Mouse (Mus musculus) CH12.LX (cell line): Measurements from ENCODE around the gene Trim80. TPM values are rescaled to one million over a fixed set of nuclear protein-coding genes. Genes with fewer than 3 reads are reported as not detected.

ENCODE experiments used
- DNase-seq: peaks from one replicate; pipeline ENCODE4 v3.0.0-alpha.2; 2013; ENCODE audit errors: extremely low read depth
- H3K27ac ChIP-seq: 2 replicates; pipeline ENCODE4 v1.5.1; 2012; ENCODE audit warnings: low read depth, mild to moderate bottlenecking, control low read depth, moderate library complexity; ENCODE audit not compliant: insufficient read depth
- H3K27me3 ChIP-seq: replicated peaks from 2 replicates; pipeline ENCODE3; 2012; ENCODE audit warnings: inconsistent platforms
- H3K36me3 ChIP-seq, 2 experiments: replicated peaks in 1 of 2; 2 replicates each; pipeline versions ENCODE3 to v1.6.1; 2012; ENCODE audit warnings: inconsistent platforms in 1 of 2, low read length in 1 of 2, mild to moderate bottlenecking in 1 of 2, mixed read lengths in 1 of 2, moderate library complexity in 1 of 2; ENCODE audit not compliant: control insufficient read depth in 1 of 2, insufficient read depth in 1 of 2
- H3K4me1 ChIP-seq, 2 experiments: 2 replicates each; pipeline ENCODE4 v1.6.1; 2012; ENCODE audit warnings: inconsistent platforms in 1 of 2, moderate library complexity in 1 of 2; ENCODE audit not compliant: insufficient read depth in 2 of 2, control insufficient read depth in 1 of 2
- H3K4me2 ChIP-seq: 2 replicates; pipeline ENCODE4 v1.6.1; 2012; ENCODE audit warnings: low read depth, mild to moderate bottlenecking, control low read depth; ENCODE audit not compliant: poor library complexity, insufficient read depth, severe bottlenecking
- H3K4me3 ChIP-seq, 3 experiments: fragments of 150-350 bp in 1 of 3; sonication (generic) in 1 of 3; replicated peaks in 1 of 3; 2 replicates each; pipeline versions ENCODE3 to v1.5.1; 2011 to 2012; ENCODE audit warnings: low read depth in 2 of 3, low read length in 2 of 3, mild to moderate bottlenecking in 2 of 3, moderate library complexity in 2 of 3, control low read depth in 1 of 3, improper control_type of control experiment in 1 of 3, inconsistent platforms in 1 of 3, mixed read lengths in 1 of 3; ENCODE audit not compliant: poor library complexity in 1 of 3
- H3K79me2 ChIP-seq: replicated peaks from 2 replicates; pipeline ENCODE4 v1.6.1; 2012; ENCODE audit warnings: mild to moderate bottlenecking, moderate library complexity; ENCODE audit not compliant: control insufficient read depth, poor library complexity, insufficient read depth, severe bottlenecking; ENCODE audit errors: extremely low read depth
- H3K9ac ChIP-seq: 2 replicates; pipeline ENCODE4 v1.6.1; 2012; ENCODE audit warnings: low read depth, mild to moderate bottlenecking, control low read depth, moderate library complexity; ENCODE audit not compliant: insufficient read depth
- H3K9me3 ChIP-seq: replicated peaks from 2 replicates; pipeline ENCODE3; 2012; ENCODE audit warnings: low read length, inconsistent platforms, mixed read lengths
- BHLHE40 ChIP-seq: IDR thresholded peaks from 2 replicates; pipeline ENCODE4 v1.6.1; 2011; ENCODE audit warnings: mild to moderate bottlenecking, low read depth, low read length, improper control_type of control experiment
- CHD2 ChIP-seq: IDR thresholded peaks from 2 replicates; pipeline ENCODE4 v1.6.1; 2011; ENCODE audit warnings: low read length, improper control_type of control experiment
- CTCF ChIP-seq, 2 experiments: IDR thresholded peaks in 1 of 2; conservative IDR thresholded peaks in 1 of 2; 2 replicates each; pipeline ENCODE4 v1.5.1; 2011 to 2012; ENCODE audit warnings: low read depth in 2 of 2, low read length in 2 of 2, improper control_type of control experiment in 1 of 2, inconsistent platforms in 1 of 2, mild to moderate bottlenecking in 1 of 2, moderate library complexity in 1 of 2
- ELF1 ChIP-seq: IDR thresholded peaks from 2 replicates; pipeline ENCODE4 v1.6.1; 2014; ENCODE audit warnings: low read depth, mild to moderate bottlenecking, inconsistent platforms, low read length, improper control_type of control experiment
- ETS1 ChIP-seq: conservative IDR thresholded peaks from 2 replicates; pipeline ENCODE4 v1.6.1; 2012; ENCODE audit warnings: low read depth, mild to moderate bottlenecking, inconsistent platforms, low read length, improper control_type of control experiment, moderate library complexity
- JUN ChIP-seq: IDR thresholded peaks from 2 replicates; pipeline ENCODE4 v1.6.1; 2011; ENCODE audit warnings: low read depth, mild to moderate bottlenecking, low read length, improper control_type of control experiment, moderate library complexity; ENCODE audit not compliant: insufficient read depth
- JUND ChIP-seq: conservative IDR thresholded peaks from 2 replicates; pipeline ENCODE4 v1.6.1; 2011; ENCODE audit warnings: low read depth, low read length, improper control_type of control experiment
- KAT2A ChIP-seq: IDR thresholded peaks from 2 replicates; pipeline ENCODE4 v1.6.1; 2012; ENCODE audit warnings: low read length, improper control_type of control experiment, inconsistent platforms; ENCODE audit not compliant: insufficient replicate concordance
- MAFK ChIP-seq: IDR thresholded peaks from 2 replicates; pipeline ENCODE4 v1.6.1; 2011; ENCODE audit warnings: low read length, improper control_type of control experiment; ENCODE audit not compliant: insufficient replicate concordance
- MYC ChIP-seq: IDR thresholded peaks from 2 replicates; pipeline ENCODE4 v1.6.1; 2011; ENCODE audit warnings: low read depth, mild to moderate bottlenecking, improper control_type of control experiment, low read length
- POLR2AphosphoS2 ChIP-seq: IDR thresholded peaks from 2 replicates; pipeline ENCODE4 v1.6.1; 2011; ENCODE audit warnings: low read depth, low read length, improper control_type of control experiment
- RAD21 ChIP-seq: IDR thresholded peaks from 2 replicates; pipeline ENCODE4 v1.6.1; 2011; ENCODE audit warnings: low read depth, mild to moderate bottlenecking, low read length, improper control_type of control experiment, moderate library complexity
- RCOR1 ChIP-seq: conservative IDR thresholded peaks from 2 replicates; pipeline ENCODE4 v1.6.1; 2012; ENCODE audit warnings: low read depth, mild to moderate bottlenecking, inconsistent platforms, low read length, improper control_type of control experiment
- SMC3 ChIP-seq: IDR thresholded peaks from 2 replicates; pipeline ENCODE4 v1.6.1; 2011; ENCODE audit warnings: low read depth, low read length, improper control_type of control experiment
- TBP ChIP-seq: conservative IDR thresholded peaks from 2 replicates; pipeline ENCODE4 v1.6.1; 2011; ENCODE audit warnings: low read depth, low read length, improper control_type of control experiment
- USF2 ChIP-seq: conservative IDR thresholded peaks from 2 replicates; pipeline ENCODE4 v1.6.1; 2011; ENCODE audit warnings: low read depth, low read length, improper control_type of control experiment
- ZC3H11A ChIP-seq: IDR thresholded peaks from 2 replicates; pipeline ENCODE4 v1.6.1; 2012; ENCODE audit warnings: low read depth, mild to moderate bottlenecking, inconsistent platforms, low read length, improper control_type of control experiment
- ZKSCAN1 ChIP-seq: IDR thresholded peaks from 2 replicates; pipeline ENCODE4 v1.6.1; 2012; ENCODE audit warnings: low read depth, inconsistent platforms, low read length, improper control_type of control experiment, borderline replicate concordance
- dilution Hi-C: fragments of 300-500 bp; cut with MboI; formaldehyde crosslinking; loops from 2 replicates; pipeline ENCODE4 v1.14.3; 2020; ENCODE audit warnings: low sequenced_read_pairs; ENCODE audit not compliant: extremely low pct_unique_long_range_greater_than_20kb, extremely low pct_ligation_motif_present
- in situ Hi-C: fragments of 300-500 bp; cut with MboI; formaldehyde crosslinking; loops from 3 replicates; pipeline ENCODE4 v1.14.3; 2019; ENCODE audit warnings: low sequenced_read_pairs, low pct_ligation_motif_present, low pct_unique_long_range_greater_than_20kb, mixed read lengths
- polyA plus RNA-seq: library from polyadenylated mRNA; unstranded; fragments of >175 nt; gene quantifications from 2 replicates; pipeline ENCODE4 v1.2.1, GENCODE M21; 2012; ENCODE audit warnings: low read depth; ENCODE audit not compliant: insufficient read length
- total RNA-seq, 2 experiments: library from RNA; depleted of rRNA; stranded (reverse); fragments of 300-350 nt in 1 of 2; fragments of >200 nt in 1 of 2; gene quantifications; 2 replicates each; pipeline ENCODE4 v1.2.3; 2012 to 2014

The Trim80 gene
- total and polyA plus RNA-seq, 3 experiments, result not detected

DNA sequence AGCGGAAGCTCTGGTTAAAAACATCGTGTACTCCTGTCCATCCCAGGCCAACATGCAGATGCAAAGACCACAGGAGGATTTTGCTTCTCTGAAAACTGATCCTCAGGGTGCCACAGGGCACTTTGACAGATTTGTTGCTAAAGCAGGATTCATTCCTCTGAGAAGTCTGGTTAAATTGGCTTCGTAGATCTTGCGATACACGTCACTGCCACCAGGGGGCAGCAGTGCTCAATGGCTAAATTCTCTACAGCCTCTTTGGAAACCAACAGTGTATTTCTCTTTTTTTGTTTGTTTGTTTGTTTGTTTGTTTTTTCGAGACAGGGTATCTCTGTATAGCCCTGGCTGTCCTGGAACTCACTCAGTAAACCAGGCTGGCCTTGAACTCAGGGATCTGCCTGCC is 43.4 kb downstream of the Trim80 start:
- Histone ChIP-seq H3K79me2 (peaks cover 17% of the 10 kb centered on the region), H3K4me2 (no peak overlapping the region), H3K27me3 (no peaks in the 10 kb centered on the region), H3K36me3 (peaks cover 33 to 83% of the 10 kb centered on the region in 2 experiments), H3K9ac (no peak overlapping the region), H3K27ac (no peak overlapping the region), H3K9me3 (no peaks in the 10 kb centered on the region), H3K4me1 (peaks cover 1 to 8% of the 10 kb centered on the region in 2 experiments; a peak in 3 of 4 replicates), H3K4me3 (no peak overlapping the region)
- in situ Hi-C loops (no loop called here), dilution Hi-C loops (no loop called here)
- TF ChIP-seq CTCF (conservative IDR thresholded peaks at IDR 0.05 in 1 of 2, IDR thresholded peaks at IDR 0.05 in 1 of 2; ENCODE audit: low read depth in 2 of 2, low read length in 2 of 2), result peak; percentile 93 to 98
- TF ChIP-seq ZC3H11A, result peak; percentile 17; the same call in 1 of the 2 replicates
- no peak for TF ChIP-seq ELF1
- TF ChIP-seq RAD21, result peak; percentile 87
- no peak for TF ChIP-seq ETS1
- peak; percentile 85 for TF ChIP-seq SMC3
- peak; percentile 85 for DNase-seq

DNA sequence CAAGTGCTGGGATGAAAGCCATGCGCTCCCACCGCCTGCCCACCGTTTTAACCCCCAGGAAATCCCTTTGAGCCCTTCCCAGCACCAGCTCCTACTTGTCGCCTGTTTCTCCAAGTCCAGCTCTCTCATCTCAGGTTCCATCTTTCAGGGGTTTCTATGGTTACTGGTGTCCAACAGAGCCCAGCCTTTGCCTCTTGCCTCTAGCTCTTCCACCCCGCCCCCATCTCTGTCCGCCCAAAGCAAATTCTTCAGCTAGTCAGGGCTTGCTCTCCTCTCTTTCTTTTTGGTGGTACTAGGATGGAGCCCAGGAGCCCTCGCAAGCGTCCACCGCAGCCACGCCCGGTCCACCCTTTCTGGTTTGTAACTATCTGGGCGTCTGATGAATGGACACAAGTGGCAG is 44.8 kb downstream of the Trim80 start:
- no peak overlapping the region for H3K9ac ChIP-seq
- H3K27ac ChIP-seq, result no peak overlapping the region
- no peak for TF ChIP-seq MYC
- H3K4me2 ChIP-seq, result no peak overlapping the region
- no peak overlapping the region for H3K4me3 ChIP-seq
- no peak for DNase-seq
- peaks cover 42 to 85% of the 10 kb centered on the region in 2 experiments for H3K36me3 ChIP-seq
- peaks cover 0 to 6% of the 10 kb centered on the region in 2 experiments; a peak in 1 of 4 replicates for H3K4me1 ChIP-seq
- H3K27me3 ChIP-seq, result no peaks in the 10 kb centered on the region
- no peaks in the 10 kb centered on the region for H3K9me3 ChIP-seq
- peaks cover 3% of the 10 kb centered on the region; the same call in 1 of the 2 replicates for H3K79me2 ChIP-seq
- dilution Hi-C loops (no loop called here), in situ Hi-C loops (no loop called here)

DNA sequence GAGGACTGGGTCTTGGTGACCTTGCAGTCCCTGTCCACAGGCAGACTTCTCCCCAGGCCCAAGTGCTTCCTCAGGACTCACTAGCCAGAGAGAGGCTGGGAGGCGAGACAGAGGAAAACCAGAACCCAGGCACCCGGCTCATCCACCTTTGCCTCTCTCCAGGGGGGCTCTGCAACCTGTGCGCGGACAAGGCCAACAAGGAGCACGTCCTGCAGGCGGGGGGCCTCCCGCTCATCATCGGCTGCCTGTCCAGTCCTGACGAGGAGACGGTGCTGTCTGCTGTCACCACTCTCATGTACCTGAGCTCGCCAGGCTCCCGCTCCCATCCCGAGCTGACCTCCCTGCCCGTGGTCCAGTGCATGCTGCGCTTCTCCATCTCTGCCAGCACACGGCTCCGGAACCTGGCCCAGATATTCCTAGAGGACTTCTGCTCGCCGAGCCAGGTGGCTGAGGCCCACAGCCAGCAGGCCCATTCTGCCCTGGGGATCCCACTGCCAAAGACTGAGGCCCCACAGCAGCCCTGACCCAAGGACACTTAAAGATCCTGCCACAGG is 48.3 kb downstream of the Trim80 start:
- Histone ChIP-seq H3K9ac (no peak overlapping the region), H3K79me2 (peaks cover 7% of the 10 kb centered on the region; the same call in 1 of the 2 replicates), H3K27me3 (no peaks in the 10 kb centered on the region), H3K4me1 (peaks cover 4 to 24% of the 10 kb centered on the region in 2 experiments; a peak in 2 of 4 replicates), H3K4me3 (no peak overlapping the region), H3K9me3 (no peaks in the 10 kb centered on the region), H3K36me3 (peaks cover 38 to 60% of the 10 kb centered on the region in 2 experiments), H3K4me2 (no peak overlapping the region), H3K27ac (no peak overlapping the region)
- no peak for DNase-seq
- TF ChIP-seq POLR2AphosphoS2 (no peak), KAT2A (no peak), JUND (no peak), SMC3 (no peak), BHLHE40 (no peak), TBP (no peak), USF2 (no peak), JUN (no peak), ZC3H11A (no peak), RAD21 (no peak), MAFK (no peak), CTCF (conservative IDR thresholded peaks at IDR 0.05 in 1 of 2, IDR thresholded peaks at IDR 0.05 in 1 of 2; ENCODE audit: low read depth in 2 of 2, low read length in 2 of 2) (no peak), CHD2 (no peak), RCOR1 (no peak), ZKSCAN1 (no peak)
- in situ Hi-C loops, result no loop called here
- dilution Hi-C loops, result no loop called here
